Mouse (Mus musculus) c-Kit-positive CD71-negative TER-119-negative erythroid progenitor cells, embryonic 14.5 days (primary cell): ENCODE results near the gene Samsn1.
"Not testable (repeated sequence)": the region's sequence is repeated elsewhere in the genome, so short reads cannot be mapped to it uniquely, and the experiment has no call there.

Source experiments
- DNase-seq: peaks from one replicate; pipeline ENCODE4 v3.0.0-alpha.2; 2013; ENCODE audit warnings: low read depth

Gene Samsn1

GRCm38 (mm10) chr16:75875896-75876295 lies 146.2 kb downstream of the Samsn1 start:
- DNase-seq: no peak

GRCm38 (mm10) chr16:75874508-75874907 lies 147.6 kb downstream of the Samsn1 start:
- DNase-seq: no peak

- no peak for DNase-seq
These were observed 149.8 kb downstream of the Samsn1 start for GRCm38 (mm10) chr16:75872241-75872640.

DNA sequence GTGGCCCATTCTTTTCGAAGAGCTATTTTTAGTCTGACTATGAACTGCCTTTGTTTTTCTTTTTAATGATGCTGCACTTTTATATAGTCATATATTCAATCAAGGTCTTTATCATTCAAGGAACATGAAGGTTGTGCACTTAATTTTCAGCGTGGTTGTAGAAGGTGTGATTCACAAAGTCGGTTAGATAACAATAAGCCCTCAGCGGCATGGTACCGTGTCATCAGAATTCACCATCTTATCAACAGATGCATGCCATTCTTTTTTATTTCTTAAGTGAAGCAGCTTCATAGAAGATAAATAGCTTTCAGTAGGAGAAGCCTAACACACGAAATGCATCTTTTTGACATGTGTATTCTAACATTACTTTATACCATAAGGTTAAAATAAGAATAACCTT lies 154.7 kb downstream of the Samsn1 start:
- DNase-seq: no peak

DNA sequence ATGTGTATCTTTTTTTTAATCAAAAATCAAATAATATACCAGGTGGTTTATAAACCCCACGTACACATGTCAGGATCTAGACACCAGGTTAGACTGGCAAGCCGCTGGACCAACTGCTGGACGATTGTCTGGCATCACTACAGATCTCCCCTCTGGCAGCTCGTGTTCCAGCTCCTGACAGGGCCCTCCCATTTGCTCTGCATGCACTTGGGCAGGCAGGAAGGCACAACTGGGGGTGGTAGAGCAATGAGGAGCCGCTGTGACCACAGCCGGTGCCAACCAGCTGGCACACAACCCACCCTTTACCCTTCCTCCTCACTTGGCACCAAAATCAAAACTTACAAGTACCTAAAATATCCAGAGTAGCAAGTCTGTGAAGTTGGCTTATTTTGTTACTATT lies 156.6 kb downstream of the Samsn1 start:
- no peak for DNase-seq

- no peak for DNase-seq
These were observed 157.4 kb downstream of the Samsn1 start for GRCm38 (mm10) chr16:75864673-75865072.

GRCm38 (mm10) chr16:75856343-75856742 lies 165.7 kb downstream of the Samsn1 start:
- no peak for DNase-seq

GRCm38 (mm10) chr16:75855402-75855801 lies 166.7 kb downstream of the Samsn1 start:
- DNase-seq: peak; percentile 48

GRCm38 (mm10) chr16:75853556-75854271 lies 168.4 kb downstream of the Samsn1 start:
- DNase-seq: no peak

GRCm38 (mm10) chr16:75852485-75852884 lies 169.6 kb downstream of the Samsn1 start:
- no peak for DNase-seq

DNA sequence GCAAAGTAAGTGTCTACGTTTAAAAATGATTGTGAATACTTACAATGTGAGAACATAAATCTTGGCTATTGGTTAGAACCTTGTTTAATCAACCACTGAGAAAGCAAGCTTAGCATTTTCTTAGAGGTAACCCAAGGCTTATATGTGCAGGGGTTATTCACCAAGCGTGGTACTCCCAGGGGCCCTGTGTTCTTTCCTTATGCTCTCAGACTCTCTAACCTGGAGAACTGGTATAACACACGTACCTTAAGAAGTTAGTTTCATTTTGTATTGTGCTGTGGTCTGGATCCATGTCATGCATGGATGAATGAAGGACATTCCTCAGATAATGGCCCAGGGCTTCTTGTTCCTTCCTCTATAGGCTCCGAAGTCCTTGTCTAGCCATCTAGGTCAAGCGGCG lies 173.0 kb downstream of the Samsn1 start:
- no peak for DNase-seq

DNA sequence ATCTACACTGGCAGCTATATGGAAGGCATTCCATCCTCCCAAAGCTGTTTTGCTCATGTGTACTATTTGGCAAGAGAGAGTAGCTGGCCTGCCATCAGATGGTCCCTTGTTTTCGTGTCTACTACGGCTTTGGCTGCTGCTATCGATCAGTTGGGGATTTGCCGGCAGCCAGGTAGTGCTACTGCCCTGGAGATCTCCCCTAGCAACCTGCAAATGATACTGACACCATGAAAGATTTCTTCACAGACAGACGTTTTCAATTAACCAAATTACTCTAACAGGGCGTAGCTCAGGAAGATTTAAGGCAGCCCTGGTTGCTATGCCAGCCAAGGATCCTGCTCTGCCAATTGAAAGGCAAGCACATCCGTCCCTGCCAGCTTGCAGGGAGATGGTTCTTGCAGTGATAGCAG lies 178.4 kb downstream of the Samsn1 start:
- no peak for DNase-seq

- no peak for DNase-seq
These were observed 179.1 kb downstream of the Samsn1 start for GRCm38 (mm10) chr16:75843031-75843430.

- no peak for DNase-seq
These were observed 179.5 kb downstream of the Samsn1 start for GRCm38 (mm10) chr16:75842569-75842968.

DNA sequence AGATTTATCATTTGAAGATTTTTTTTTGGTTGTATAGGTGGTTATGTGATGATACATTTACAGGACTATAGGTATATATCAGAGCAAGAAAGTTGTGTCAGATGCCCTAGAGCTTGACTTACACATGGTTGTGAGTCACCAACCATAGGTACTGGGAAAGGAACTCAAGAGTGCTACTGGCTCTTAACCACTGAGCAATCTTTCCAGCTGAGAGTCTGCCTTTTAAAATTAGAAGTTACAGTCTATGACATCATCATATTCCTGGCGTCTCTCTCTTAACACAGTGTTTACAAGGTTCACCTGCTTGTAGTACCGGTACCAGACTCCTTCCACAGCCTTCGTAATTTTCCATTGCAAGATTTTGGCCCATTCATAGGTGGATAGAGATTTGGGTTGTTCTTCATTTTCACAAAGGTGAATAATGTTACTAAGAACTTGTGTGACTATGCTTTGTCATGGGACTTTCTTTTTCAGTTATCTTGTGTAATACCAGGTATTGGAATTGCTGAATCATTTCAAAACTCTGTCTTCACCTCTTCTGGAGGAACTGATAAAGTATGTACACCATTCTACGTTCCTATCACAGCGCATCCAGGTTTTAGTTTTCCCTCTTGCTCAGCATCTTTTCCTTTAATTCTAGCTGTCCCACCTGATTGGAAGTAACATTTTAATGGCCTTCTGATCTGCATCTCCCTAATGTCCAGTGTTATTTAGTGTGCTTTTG lies 184.2 kb downstream of the Samsn1 start:
- DNase-seq: no peak

- no peak for DNase-seq
These were observed 190.7 kb downstream of the Samsn1 start for GRCm38 (mm10) chr16:75831390-75831789.

DNA sequence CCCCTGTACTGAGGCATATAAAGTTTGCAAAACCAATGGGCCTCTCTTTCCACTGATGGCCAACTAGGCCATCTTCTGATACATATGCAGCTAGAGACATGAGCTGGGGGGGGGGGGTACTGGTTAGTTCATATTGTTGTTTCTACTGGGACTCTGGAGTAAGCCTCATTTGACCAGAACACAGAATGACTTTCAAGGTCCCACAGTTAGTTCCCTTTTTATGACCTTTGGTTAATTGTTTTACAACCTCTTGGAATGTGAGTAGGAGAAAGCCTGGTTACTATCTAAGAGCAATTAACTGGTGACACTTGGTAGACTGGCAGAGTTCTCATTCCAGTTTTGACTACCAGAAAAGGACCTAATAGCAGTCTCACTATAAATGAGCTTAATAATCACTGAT lies 195.1 kb downstream of the Samsn1 start:
- not testable (repeated sequence) for DNase-seq

DNA sequence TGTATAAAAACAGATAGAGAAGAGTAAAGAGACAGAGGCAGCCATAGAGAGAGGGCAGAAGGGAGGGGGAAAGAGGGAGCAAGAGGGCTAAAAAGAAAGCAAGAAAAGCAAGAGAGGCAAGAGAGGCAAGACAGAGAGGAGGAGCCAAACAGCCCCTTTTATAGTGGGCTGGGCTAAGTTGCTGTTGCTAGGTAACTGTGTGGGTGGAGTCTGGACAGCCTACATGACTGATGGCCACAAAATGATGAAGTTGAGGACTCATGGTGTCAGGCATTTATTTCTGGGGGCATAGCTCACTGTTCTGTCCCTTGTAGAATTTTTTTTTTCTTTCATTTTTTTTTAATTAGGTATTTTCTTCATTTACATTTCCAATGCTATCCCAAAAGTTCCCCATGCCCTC lies 195.6 kb downstream of the Samsn1 start:
- no peak for DNase-seq

GRCm38 (mm10) chr16:75823226-75823625 lies 198.9 kb downstream of the Samsn1 start:
- no peak for DNase-seq

DNA sequence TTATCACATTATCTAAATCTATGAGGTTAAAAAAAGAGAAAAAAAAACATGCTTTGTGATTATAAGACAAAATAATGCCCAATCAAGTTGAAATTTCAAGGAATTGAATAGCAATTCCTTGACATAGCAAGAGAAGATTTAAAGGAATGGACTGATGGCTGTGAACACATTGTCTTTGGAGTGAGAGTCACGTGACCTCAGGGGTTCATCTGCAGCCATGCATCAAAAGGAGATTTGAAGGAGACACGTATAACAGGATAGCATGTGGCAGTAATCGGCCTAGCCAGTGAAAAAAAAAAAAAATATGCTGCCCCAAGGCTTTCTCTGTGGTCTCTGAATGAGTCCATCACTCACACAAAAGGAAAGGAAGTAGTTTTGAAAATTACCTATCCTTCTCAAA lies 201.1 kb downstream of the Samsn1 start:
- DNase-seq: no peak
